Mouse (Mus musculus) G1E (cell line): ENCODE data around the gene Cdkal1.

Source experiments
- CTCF ChIP-seq: IDR thresholded peaks from 2 replicates; pipeline ENCODE4 v1.5.1; 2012; ENCODE audit warnings: low read depth, low read length, inconsistent platforms, mixed read lengths
- GATA1 ChIP-seq: IDR thresholded peaks from 2 replicates; pipeline ENCODE4 v1.6.1; 2012; ENCODE audit warnings: borderline replicate concordance, low read length, inconsistent platforms, mixed read lengths
- GATA2 ChIP-seq: IDR thresholded peaks from 2 replicates; pipeline ENCODE4 v1.6.1; 2012; ENCODE audit warnings: low read depth, low read length, inconsistent platforms, borderline replicate concordance
- POLR2AphosphoS5 ChIP-seq: IDR thresholded peaks from 2 replicates; pipeline ENCODE4 v1.6.1; 2012; ENCODE audit warnings: low read depth, low read length, inconsistent platforms; ENCODE audit not compliant: insufficient replicate concordance
- TAL1 ChIP-seq: conservative IDR thresholded peaks from 2 replicates; pipeline ENCODE4 v1.6.1; 2012; ENCODE audit warnings: low read depth, low read length, inconsistent platforms, mixed read lengths

GRCm38 (mm10) chr13:29161436-29161835 lies 694.0 kb downstream of the Cdkal1 start:
- no peak for TF ChIP-seq POLR2AphosphoS5
- no peak for TF ChIP-seq CTCF
- no peak for TF ChIP-seq GATA1
- TF ChIP-seq GATA2 = no peak
- TF ChIP-seq TAL1 = no peak
